Mouse (Mus musculus) cerebellum, adult 2 months (tissue): ENCODE measurements around the gene Fam53b.

Source experiments
- CTCF ChIP-seq: fragments of 200-500 bp; IDR thresholded peaks from 2 replicates; pipeline ENCODE4 v1.5.1; 2011; ENCODE audit warnings: low read depth, mild to moderate bottlenecking, control low read depth, low read length, moderate library complexity, borderline replicate concordance; ENCODE audit not compliant: insufficient read depth
- POLR2A ChIP-seq: fragments of 200-500 bp; IDR thresholded peaks from 2 replicates; pipeline ENCODE4 v1.6.1; 2011; ENCODE audit warnings: low read length, control low read depth, borderline replicate concordance; ENCODE audit not compliant: insufficient read depth

DNA sequence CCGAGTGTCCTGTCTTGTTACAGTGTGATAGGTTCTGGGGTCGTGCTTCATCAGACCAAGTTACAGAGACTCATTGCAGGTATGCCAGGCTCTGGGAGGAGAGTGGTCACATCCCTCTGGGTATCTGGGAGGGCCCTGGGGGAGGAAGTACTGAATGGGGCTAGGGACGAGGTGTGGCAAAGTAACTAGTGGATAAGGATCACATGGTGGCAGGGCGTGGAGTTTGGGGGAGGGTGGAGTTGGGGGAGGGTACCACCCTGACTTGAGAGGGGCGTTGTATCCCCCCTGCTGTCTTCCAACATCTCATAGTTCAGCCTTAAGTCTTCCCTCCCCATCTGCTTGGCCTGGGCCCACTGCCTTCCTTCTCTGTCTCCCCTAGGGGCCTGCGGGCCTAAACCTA is 134.1 kb downstream of the Fam53b start:
- no peak for TF ChIP-seq CTCF
- TF ChIP-seq POLR2A = no peak
